Mouse (Mus musculus): ENCODE results near the gene Dusp11.
"Not testable (repeated sequence)": the region's sequence is repeated elsewhere in the genome, so short reads cannot be mapped to it uniquely, and the experiment has no call there.

Gene Dusp11

DNA sequence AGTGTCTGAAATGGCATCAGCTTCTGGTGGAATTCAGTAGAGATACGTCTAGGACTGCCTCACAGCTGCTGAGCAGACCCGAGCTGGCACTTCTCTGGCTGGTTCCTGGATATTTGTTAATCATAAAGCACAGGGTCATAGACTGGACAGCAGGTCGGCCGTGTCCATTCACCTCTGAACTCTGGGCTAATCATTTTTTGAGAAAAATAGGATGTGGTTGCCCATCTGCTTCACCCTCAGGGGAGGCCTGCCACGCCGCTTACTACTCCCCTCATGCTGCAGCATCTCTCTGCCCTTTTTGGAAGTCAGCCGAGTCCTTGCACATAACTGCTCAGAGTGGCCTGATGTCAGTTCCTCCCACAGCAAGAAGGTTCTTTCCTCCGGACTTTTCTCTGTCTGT lies 27.4 kb downstream of the Dusp11 start:
- DNase-seq, result peak; percentile 88 to 91

DNA sequence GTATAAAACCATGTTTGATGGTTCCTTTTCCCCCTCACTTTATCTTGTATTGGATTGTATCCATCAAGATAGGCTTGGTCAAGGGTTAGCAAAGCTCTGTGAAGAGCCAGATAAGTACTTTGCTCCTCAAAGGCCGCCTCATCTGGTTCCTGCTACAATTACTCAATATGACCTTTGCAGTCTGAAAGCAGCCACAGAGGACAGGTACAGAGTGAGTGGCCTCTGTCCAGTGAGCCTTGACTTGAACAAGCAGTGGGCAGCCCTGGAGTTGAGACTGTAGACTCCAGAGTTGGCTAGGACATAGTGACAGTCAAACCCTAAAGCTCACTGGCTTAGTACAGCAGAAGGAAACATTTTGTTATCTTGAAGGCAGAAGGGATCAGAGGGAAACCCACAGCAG lies 32.2 kb downstream of the Dusp11 start:
- peak; percentile 72 to 85 for DNase-seq

DNA sequence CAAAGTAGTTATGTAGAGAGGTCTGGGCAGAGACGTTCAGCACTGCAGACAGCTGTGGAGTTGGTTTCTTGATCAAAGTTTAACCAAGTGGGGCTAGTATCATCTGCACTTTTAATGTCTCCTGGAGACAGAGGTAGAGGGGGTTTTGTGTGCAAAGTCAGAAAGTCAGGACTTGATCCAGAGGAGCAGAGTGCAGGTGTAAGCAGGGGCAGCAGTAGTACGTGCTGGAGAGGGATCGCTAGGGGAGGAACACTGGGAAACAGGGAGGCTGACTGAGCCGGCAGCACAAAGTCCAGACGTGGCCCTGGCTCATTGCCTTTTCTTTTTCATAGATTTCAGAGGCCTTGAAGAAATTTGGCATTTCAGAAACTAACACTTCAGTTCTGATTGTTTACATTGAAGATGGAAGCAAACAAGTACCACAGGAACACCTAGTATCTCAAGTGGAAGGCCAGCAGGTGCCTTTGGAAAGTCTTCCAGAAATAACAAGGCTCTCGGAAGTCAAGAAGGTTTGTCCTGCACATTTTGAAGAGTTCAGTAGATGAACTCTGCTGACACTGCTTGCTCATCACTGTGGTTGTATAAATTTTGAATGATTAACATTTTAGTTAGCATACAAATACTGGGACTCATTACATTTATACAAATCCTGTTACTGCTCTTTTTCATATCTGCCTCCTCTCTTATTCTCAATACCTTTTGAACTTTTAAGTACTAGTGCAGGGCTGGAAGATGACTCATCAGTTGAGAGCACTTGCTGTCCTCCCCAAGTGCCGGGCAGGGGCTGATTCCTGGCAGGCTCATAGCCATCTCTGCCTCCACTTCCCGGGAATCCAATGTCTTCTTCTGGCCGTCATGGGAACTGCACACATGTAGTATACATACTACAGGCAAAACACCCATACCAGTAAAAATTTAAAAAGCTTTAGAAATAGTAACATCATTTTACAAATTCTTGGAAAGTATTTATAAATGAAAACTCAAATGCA lies 33.7 kb downstream of the Dusp11 start:
- DNase-seq, result peak; percentile 76 to 88

DNA sequence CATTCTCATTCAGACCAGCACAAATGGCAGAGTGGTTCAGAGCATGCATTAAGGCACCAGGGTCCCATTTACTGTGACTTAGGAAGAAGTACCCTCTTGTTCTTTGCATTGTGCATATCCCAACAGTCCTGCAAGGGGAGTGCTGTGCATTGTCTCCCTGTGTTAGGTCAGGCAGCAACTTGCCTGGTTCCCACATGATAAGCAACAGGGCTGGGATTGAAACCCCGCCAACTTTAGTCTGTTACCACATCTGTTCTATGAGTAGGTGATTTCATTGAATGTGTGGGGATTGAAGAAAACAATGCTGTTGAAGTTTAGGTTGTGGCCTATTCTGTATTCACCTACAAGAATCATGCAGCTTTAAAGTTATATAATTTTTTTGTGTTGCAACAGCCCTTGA lies 34.8 kb downstream of the Dusp11 start:
- no peak for DNase-seq

DNA sequence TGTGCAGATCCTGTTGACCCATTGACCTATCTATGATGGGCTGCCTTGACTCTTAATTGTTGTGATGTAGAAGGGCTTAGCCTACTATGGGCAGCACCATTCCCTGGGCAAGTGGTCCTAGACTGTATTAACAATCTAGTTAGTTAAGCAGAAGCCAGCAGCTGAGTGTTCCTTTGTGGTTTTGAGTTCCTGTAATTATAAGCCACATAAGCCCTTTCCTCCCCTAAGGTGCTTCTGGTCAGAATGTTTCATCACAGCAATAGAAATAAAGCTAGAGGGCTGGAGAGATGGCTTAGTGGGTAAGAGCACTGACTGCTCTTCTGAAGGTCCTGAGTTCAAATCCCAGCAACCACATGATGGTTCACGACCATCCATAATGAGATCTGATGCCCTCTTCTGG lies 37.8 kb downstream of the Dusp11 start:
- no peak for DNase-seq

DNA sequence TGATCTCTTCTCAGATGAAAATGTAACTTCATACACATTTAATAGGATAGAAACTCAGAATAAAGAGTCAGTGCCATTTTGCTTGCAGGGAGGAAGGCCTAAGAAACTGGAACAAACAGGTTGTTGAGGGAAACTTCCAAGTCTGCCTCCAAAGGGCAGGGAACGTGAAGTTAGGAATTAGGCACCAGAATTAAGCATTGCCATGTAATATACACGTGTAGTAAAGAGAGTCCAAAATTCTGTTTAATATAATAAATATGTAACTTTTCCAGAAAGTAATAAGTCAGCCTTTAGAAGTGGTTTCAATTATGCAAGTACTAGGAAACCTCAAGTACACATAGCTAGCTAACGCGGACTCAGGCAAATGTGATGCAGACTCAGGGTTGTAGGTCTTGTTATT lies 42.1 kb downstream of the Dusp11 start:
- peak; percentile 49 to 78 for DNase-seq

DNA sequence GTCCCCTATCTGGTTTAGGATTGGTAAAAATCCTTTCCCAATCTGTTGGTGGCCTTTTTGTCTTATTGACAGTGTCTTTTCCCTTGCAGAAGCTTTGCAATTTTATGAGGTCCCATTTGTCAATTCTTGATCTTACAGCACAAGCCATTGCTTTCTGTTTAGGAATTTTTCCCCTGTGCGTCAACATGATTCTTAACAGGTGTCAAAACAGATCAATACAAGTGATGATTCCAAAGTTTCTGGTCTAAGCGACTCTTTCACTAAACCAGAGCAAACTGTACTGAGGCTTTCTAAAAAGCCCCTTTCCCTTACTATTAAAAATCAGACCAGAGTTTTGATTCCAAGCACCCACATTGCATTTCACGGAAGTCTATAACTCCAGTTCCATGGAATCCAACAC lies 43.1 kb downstream of the Dusp11 start:
- DNase-seq, result not testable (repeated sequence)

DNA sequence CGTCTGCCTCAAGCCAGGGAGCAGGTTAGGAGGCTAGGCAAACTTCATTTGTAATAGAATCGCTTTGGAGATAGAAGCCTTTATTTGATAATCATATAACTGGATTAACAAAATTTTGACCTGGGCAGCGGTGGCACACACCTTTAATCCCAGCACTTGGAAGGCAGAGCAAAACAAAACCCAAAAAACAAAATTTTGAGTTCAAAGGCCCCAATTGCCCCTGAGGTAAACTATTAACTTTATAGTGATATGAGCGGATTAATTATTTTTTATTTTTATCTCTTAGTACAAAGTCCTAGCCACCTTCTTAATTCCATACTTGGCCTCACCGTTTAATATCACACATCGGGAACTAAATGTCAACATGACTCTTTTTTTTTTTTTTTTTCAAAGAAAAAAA lies 44.9 kb downstream of the Dusp11 start:
- DNase-seq, result peak in 1 of 2 experiments; percentile 50

DNA sequence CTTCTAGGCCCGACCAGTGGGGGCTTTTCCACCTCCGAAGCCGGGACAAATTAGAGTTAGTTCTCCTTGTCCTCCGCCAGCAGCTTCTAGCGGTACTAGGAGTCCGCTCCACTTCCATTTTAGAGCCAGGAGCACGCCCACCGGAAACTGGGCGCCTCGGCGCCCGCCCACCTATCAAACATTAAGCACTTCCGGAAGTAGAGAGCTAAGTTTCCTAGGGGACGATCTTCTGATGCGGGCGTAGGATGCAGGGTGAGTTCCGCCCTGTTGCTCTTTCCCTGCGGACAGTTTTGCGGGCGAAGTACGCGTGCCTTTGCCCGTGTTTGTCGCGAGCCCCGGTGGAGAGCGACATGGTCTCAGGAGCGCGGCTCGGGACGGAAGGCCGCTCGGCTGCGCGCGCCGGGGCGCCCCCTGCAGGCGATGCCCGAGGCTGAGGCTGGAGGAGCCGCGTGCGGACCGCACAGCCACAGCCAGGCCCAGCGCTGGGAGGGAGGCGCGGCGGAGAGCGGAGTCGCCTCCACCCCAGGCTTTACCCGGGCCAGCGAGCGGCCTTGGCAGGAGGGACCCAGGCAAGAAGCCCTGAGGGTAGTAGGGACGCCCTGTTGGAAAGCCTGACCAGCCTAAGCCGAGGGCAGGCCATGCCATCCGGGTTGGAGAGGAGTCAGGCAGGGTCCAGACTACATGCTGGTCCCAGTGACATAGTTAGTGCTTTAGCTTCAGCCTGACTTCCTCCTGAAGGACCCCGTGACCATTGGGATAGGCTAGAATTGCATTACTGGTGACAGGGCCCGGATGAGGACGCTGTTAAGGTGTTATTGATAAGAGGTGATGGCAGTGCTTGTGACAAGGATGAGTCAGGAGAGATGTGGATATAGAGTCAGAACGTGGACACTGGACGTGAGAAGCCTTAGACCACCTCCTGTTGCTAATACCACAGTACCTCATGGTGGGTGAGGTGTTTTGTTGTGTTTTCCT lies 45.6 kb downstream of the Dusp11 start, which contains the start of gene Nat8f1:
Gene Nat8f1 (minus strand): TSS at position 149 of the 975 bp plus-strand sequence.
- peak; percentile 92 to 95 for DNase-seq

DNA sequence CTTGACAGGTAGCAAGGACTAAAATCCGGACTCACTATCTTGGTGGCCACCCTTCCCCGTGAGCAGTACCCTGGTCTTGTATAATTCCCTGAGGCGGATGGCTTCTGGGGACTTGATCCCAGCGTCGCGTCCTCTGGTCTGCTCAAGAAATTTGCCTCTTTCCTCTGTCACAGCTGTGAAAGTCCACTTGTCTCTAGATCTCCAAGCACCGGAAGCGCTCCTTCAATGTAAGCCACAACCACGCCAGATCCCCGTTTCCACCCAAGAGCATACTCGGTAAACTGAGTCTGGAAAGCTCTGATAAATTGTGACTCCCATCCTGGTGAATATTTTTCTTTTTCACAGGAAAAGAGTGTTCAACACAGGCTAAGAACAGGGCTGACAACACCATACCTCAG lies 46.3 kb downstream of the Dusp11 start:
- no peak for DNase-seq

DNA sequence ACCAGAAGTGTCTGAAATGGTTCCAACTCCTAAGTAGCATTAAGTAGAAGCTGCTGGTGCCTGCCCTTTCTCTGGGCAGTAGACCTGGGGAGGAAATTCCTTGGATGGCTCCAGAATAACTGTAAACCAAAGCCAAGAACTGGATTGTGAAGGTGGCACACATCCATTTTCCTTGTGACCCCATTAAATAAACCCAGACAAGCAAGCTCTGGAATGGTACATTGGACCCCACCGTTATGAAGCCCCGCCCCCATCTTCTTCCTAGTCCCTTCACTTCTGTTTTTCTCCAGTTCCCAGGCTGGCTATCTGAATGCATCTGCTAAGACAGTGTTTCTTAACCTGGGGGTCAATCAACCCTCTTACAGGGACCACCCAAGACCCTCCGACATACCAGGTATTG lies 49.9 kb downstream of the Dusp11 start, which contains the start of gene Tprkb:
Gene Tprkb (plus strand): TSS at position 279 of the 400 bp plus-strand sequence.
- DNase-seq, result peak; percentile 52 to 60

DNA sequence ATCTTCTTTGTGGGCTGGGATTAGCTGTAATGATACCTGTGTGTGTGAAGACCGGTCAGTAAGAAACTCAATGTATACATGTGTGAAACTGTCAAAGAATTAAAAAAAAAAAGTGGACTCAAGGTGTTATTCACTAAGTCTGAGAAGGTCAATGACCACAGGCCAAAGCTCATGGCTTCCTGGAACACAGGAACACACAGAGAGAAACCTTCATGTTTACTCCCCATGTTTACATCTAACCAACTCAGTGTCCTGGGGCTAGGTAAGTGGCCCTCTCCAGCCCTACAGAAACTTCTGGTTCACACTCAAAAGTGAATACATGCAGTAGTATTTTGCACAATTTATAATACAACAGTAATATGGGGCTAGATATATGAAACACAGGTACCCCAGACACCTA lies 51.8 kb downstream of the Dusp11 start:
- no peak for DNase-seq

DNA sequence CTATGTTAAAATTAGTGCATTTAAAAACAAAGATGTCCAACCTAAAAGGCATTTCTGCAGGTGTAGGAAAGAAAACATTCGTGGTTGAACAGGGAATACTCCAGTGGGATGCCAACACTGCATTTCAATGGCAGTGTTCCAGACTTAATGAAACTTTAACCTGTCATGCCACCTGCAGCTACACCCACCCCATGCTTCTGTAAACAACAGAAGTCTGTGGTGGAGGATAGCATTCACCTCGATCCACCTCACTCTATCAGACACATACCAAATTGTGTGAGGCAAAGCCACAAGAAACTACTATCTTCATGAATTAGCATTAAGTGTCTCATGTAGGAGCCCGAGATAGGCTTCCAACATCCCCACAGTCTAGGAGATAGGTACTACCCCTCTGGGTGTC lies 53.1 kb downstream of the Dusp11 start:
- DNase-seq, result peak; percentile 59 to 79

DNA sequence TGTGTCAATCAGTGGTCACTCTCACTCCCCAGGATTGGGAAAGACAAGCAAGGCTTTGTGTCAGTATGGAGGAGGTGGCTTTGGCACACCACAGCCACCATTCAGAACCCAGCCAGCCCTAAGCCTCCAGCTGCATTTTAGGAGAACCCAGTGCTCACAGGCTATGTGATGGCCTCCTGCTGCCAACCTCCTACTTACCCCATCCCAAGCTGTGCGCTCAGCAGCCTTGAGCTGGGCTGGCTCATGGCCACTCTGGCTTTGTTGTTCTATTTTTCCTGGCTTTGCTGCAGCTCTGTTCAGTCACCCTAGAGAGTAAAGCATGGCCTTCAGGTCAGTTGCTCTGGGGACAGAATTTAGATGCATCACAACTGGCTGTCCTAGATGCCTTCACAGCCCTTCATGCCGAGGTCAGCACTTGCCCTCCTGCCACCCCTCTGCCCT lies 54.5 kb downstream of the Dusp11 start:
- DNase-seq, result peak in 1 of 2 experiments; percentile 41

DNA sequence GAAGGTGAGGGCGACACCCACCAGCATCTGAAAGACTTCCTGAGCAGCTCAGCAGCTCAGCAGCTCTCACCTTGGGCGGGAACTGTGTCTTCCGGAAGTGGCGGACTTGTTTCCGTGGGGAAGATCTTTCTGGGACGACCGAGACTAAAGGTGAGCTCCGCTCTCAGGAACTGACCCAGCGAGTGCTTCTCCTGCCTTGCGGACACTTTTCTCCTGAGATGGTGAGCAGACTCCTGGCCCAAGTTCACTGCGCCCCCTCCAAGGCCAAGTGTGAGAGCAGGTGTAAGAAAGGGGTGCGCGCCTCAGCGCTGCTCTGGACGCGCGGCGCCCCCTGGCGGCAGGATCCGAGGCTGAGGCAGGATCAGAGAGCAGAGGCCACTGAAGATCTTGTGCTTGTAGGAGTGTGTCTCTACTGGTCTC lies 56.8 kb downstream of the Dusp11 start, which contains the start of gene Nat8f4:
Gene Nat8f4 (minus strand): TSS at position 243 of the 420 bp plus-strand sequence.
- DNase-seq, result peak; percentile 80 to 89

DNA sequence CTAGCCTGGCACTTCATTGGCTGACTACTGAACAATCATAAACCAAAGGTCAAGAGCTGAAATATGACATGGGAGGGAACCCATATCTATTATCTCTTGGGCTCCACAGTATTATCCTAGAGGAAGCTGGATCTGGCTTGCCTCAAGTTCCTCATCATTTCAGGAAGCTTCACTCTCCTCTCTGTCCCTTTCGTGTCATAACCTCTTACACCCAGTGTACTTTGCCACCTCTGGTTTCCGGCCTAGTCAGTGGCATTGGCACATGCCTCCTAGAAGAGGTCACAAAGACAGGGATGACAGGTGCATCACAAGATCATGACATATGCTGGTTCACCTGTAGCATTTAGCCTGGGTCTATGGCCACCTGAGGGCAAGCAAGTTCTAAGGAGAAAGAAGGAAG lies 59.2 kb downstream of the Dusp11 start:
- no peak for DNase-seq

DNA sequence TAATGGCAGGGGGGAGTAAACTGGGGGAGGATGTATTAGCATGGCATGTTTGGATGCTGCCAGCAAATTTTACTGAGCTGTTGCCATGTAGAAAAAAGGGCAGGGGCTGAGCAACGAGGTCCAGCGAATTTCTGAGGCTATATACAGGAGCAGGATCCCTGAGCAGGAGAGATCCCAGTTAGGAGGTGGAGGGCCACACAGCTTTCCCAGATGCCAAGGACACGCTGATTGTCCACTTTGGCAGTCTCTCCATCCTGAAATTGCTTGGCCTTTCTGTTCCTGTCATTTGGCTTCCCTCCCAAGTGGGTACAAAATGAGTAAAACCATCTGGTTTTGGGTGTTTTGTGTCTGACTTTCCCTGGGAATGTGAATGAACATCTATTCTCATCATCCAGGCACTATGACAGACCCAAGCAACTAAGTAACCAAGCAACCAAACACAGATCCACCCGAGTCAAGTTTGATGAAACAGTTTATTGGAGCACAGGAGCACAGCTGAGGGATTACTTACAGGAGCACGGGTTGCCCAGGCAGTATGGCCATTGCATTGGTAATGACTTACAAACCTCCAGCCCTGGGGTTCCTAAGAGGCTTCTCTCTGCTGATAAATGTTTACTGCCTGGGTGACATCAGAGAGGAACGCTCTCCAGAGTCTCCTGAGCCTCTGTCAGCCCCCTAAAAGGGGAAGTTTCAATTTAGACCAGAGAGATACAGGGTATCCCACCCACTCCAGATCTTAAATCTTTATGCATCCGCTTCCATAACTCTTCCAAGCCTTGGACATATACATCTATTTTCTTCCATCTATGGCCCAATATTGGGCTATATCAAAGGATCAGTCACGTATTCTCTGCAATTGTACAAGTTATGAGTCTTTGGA lies 62.6 kb downstream of the Dusp11 start:
- not testable (repeated sequence) for DNase-seq

DNA sequence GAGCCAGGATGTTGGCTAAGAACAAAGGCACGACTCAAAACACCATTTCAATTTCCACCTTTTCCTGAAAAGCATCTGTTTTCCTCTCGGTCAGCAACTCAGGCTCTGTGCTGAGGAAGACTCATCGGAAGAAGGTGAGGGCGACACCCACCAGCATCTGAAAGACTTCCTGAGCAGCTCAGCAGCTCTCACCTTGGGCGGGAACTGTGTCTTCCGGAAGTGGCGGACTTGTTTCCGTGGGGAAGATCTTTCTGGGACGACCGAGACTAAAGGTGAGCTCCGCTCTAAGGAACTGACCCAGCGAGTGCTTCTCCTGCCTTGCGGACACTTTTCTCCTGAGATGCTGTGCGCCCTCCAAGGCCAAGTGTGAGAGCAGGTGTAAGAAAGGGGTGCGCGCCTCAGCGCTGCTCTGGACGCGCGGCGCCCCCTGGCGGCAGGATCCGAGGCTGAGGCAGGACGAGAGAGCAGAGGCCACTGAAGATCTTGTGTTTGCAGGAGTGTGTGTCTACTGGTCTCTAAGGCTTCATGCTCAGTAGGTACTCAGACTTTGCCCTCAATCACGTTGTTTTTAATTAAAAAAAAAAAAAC lies 66.3 kb downstream of the Dusp11 start:
- peak; percentile 20 to 53 for DNase-seq
